Mouse (Mus musculus): ENCODE data around the gene Cep170b. TPM values are rescaled to one million over a fixed set of nuclear protein-coding genes. Genes with fewer than 3 reads are reported as not detected.

Gene Cep170b
- polyA plus RNA-seq, 1 experiment from 2014 or later, result 19.8 TPM

DNA sequence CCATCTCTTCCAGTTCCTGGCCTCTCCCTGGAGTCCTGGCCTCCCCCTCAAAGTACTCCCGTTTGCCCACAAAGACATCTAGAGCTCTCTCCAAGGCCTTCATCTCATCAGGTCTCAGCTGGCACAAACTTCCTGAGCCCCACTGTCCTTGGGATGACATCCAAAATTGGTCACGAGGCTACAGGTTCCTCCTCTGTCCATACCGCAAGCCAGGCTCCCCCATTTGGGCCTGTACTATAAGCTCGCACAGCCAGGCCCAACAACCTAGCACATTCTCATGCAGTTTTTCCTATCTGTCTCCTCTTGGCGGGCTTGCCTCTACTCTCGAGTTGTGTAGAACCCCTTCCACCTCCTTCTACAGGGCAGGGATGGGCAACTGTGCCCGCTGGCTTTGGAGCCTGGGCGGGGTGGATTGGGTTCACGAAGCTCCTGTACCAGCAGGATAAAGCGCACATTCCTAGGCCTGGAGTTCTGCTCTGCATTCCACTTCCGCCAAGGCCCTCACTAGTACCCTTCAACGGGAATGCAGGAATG, 702 bp downstream of the Cep170b start:
- Histone ChIP-seq H3K27me3 (ENCODE audit: control insufficient read depth, insufficient read depth, low read length) (no peaks in the 10 kb centered on the region), H3K9me3 (replicated peaks; ENCODE audit: control insufficient read depth, low read length) (no peaks in the 10 kb centered on the region), H3K9ac (ENCODE audit: low read length) (peak overlapping the region; percentile 90), H3K4me3 (replicated peaks; ENCODE audit: low read length) (peak overlapping the region; percentile 73), H3K4me2 (ENCODE audit: low read depth, low read length) (peak overlapping the region; percentile 85), H3K36me3 (ENCODE audit: control insufficient read depth, insufficient read depth, low read length) (no peaks in the 10 kb centered on the region), H3K27ac (ENCODE audit: low read length) (peak overlapping the region; percentile 93), H3K4me1 (ENCODE audit: control insufficient read depth, insufficient read depth, low read length) (peaks cover 18% of the 10 kb centered on the region)
- ATAC-seq (ENCODE audit: insufficient read depth, low FRiP score), result no peak
- WGBS, result 39% methylated on average over 12 of the region's 12 CpGs

DNA sequence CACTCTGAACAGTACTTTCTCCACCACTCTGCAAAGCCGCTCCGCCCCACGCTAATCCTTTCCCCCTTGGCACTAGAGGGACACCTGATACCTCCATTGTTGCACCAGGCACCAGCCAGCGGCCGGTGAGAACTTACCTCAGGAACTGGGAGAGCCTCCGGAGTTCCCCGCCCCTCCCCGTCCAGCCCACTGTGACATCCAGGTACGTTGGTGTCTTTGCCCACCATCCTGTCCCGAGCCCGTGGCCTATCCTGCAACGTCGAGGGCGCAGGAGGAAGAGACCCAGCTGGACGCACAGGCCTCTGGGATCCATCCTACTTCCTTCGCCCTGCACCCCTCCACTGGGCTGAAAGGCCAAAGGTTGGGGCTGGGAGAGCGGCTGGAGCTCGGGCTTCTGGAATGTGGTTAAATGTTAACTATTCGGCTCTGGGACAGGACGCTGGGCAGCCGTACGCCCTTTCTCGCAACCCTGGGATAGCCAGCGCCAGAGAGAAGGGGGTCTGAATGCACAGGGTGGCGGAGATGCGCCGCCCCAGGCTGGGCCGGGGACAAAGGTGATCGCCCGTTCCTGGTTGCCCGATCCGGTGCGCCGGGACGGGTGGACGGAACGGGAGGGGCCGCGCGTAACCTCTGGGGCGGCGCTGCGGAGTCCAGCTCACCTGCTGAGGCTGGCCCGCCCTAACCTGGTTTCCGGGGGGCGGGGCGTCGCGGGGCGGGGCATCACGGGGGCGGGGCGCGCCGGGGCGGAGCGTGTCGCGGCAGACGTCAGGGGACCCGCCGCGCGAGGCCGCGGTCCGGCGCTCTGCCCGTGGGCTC, 1.4 kb downstream of the Cep170b start:
- peak; percentile 75 for ATAC-seq (ENCODE audit: insufficient read depth, low FRiP score)
- H3K36me3 ChIP-seq (ENCODE audit: control insufficient read depth, insufficient read depth, low read length), result no peaks in the 10 kb centered on the region

DNA sequence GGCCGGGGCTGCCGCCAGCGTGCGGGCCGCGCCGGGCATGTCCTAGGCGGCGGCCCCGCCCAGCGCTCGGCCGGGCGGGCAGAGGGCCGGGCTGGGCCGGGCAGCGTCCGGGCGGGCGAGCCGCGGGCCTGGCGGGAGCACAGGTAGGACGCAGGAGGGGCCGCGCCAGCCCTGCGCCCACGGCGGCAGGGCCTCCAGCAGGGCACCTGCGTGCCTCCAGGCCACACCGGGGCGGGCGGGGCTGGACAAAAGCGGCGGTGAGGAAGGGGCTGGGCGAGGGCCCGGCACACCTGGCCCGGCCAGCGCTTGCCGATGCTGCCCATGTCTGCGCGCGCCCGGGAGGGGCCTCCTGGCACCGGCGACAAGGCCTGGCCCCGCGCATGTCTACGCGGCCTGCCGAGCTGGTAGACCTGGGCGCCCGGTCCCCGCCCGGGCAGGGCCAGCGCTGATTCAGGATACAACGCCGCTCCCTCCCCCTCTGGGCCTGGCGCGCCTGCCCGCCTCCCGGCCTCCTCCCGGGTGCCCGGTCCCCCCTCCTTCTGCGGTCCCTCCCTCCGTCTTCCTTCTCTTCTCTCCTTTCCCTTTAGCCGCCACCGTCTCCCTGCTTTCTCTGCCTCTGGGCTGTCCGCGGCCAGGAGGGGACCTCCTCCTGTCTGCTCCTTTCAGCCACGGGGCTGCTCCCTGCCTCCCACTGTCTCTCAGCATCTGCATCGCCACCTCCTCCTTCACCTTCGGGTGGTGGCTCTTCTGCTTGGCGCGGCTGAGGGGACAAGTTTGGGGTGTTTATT, 2.2 kb downstream of the Cep170b start:
- no peaks in the 10 kb centered on the region for H3K27me3 ChIP-seq (ENCODE audit: control insufficient read depth, insufficient read depth, low read length)
- H3K9me3 ChIP-seq (replicated peaks; ENCODE audit: control insufficient read depth, low read length), result no peaks in the 10 kb centered on the region
- peak overlapping the region; percentile 92 for H3K27ac ChIP-seq (ENCODE audit: low read length)
- no peaks in the 10 kb centered on the region for H3K36me3 ChIP-seq (ENCODE audit: control insufficient read depth, insufficient read depth, low read length)
- ATAC-seq (ENCODE audit: insufficient read depth, low FRiP score), result peak; percentile 62
- peak overlapping the region; percentile 73 for H3K4me3 ChIP-seq (replicated peaks; ENCODE audit: low read length)
- under 1% methylated on average over 46 of the region's 75 CpGs for WGBS
- H3K4me2 ChIP-seq (ENCODE audit: low read depth, low read length), result peak overlapping the region; percentile 85
- peak overlapping the region; percentile 90 for H3K9ac ChIP-seq (ENCODE audit: low read length)
- peaks cover 18% of the 10 kb centered on the region for H3K4me1 ChIP-seq (ENCODE audit: control insufficient read depth, insufficient read depth, low read length)

More for the DNA sequence above, 1.4 kb downstream of the Cep170b start:
- 3% methylated on average over 66 of the region's 69 CpGs for WGBS
- H3K4me1 ChIP-seq (ENCODE audit: control insufficient read depth, insufficient read depth, low read length), result peaks cover 18% of the 10 kb centered on the region
- peak overlapping the region; percentile 73 for H3K4me3 ChIP-seq (replicated peaks; ENCODE audit: low read length)
- peak overlapping the region; percentile 90 for H3K9ac ChIP-seq (ENCODE audit: low read length)
- peak overlapping the region; percentile 85 for H3K4me2 ChIP-seq (ENCODE audit: low read depth, low read length)
- peak overlapping the region; percentile 93 for H3K27ac ChIP-seq (ENCODE audit: low read length)
- H3K27me3 ChIP-seq (ENCODE audit: control insufficient read depth, insufficient read depth, low read length), result no peaks in the 10 kb centered on the region
- no peaks in the 10 kb centered on the region for H3K9me3 ChIP-seq (replicated peaks; ENCODE audit: control insufficient read depth, low read length)

DNA sequence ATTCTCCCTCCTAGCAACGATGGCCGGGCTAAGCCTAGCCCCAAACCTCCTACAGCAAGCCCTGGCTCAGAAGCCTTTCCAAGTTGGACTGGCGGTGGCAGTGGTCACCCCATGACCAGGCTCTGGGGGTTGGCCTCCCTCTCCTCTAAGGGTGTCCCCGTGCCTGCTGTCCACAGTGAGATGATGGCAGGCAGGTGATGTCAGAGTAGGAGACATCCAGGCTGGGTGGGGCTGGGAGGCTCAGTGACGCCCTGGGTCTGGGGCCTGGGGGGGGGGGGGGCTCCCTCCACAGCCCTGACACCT, 2.7 kb downstream of the Cep170b start:
- Histone ChIP-seq H3K4me2 (ENCODE audit: low read depth, low read length) (peak overlapping the region; percentile 85), H3K4me1 (ENCODE audit: control insufficient read depth, insufficient read depth, low read length) (peaks cover 18% of the 10 kb centered on the region), H3K27me3 (ENCODE audit: control insufficient read depth, insufficient read depth, low read length) (no peaks in the 10 kb centered on the region), H3K9ac (ENCODE audit: low read length) (peak overlapping the region; percentile 90), H3K9me3 (replicated peaks; ENCODE audit: control insufficient read depth, low read length) (no peaks in the 10 kb centered on the region), H3K27ac (ENCODE audit: low read length) (peak overlapping the region; percentile 92), H3K36me3 (ENCODE audit: control insufficient read depth, insufficient read depth, low read length) (no peaks in the 10 kb centered on the region), H3K4me3 (replicated peaks; ENCODE audit: low read length) (peak overlapping the region; percentile 73)
- no peak for ATAC-seq (ENCODE audit: insufficient read depth, low FRiP score)
- 15% methylated on average over 5 of the region's 5 CpGs for WGBS

DNA sequence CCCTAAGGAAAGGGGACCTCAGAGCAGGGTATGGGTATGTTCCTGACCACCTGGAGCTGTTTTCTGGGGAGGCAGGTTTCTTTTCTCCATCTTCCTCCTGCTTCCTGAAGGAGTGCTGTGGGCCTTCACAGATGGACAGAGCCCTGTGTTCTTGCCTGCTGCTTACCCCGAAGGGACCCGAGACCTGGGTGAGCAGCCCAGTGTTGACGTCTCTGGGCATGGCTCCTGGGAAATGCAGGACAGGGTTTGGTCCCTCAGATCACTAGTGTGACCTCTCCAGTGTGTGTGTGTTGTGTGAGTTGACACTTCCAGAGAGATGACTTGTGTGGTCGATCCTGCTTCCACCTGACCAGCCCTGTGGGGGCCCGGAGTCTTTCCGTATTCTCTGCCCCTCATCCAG, 3.2 kb downstream of the Cep170b start:
- peaks cover 20% of the 10 kb centered on the region for H3K4me1 ChIP-seq (ENCODE audit: control insufficient read depth, insufficient read depth, low read length)
- H3K9ac ChIP-seq (ENCODE audit: low read length), result peak overlapping the region; percentile 90
- ATAC-seq (ENCODE audit: insufficient read depth, low FRiP score), result no peak
- 80% methylated on average over 6 of the region's 6 CpGs for WGBS
- H3K27ac ChIP-seq (ENCODE audit: low read length), result no peak overlapping the region
- no peaks in the 10 kb centered on the region for H3K9me3 ChIP-seq (replicated peaks; ENCODE audit: control insufficient read depth, low read length)
- no peaks in the 10 kb centered on the region for H3K27me3 ChIP-seq (ENCODE audit: control insufficient read depth, insufficient read depth, low read length)
- H3K4me3 ChIP-seq (replicated peaks; ENCODE audit: low read length), result peak overlapping the region; percentile 73
- no peaks in the 10 kb centered on the region for H3K36me3 ChIP-seq (ENCODE audit: control insufficient read depth, insufficient read depth, low read length)
- peak overlapping the region; percentile 85 for H3K4me2 ChIP-seq (ENCODE audit: low read depth, low read length)

DNA sequence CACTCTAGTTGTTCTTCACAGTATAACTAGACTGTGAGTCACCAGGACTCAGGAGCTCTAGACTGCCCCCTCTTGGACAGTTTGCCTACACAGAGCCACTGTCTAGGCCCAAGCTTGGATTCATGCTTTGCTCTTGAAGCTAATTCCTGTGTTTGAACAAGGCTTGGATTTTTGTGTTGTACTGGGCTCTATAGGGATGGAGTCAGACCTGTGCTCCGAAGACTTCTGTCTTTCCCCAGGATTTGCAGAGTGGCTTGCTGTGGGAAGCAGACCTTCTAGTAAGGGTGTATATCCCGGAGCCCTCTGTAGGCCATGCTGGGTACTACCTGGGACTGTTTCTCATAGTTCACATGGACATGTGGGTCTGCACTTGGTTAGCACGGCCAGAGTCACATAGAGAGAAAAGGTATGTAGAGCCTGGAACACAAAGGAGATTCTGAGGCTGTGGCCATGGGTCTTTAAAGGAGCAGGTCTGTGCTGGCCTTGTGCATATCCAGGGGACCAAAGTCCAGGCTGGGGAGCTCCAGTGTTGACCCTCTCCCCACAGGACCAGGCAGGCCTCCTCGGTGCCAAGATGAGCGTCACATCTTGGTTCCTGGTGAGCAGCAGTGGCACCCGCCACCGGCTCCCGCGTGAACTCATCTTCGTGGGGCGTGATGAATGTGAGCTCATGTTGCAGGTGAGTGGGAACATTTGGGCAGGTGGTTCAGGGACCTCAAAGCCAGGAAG, 4.0 kb downstream of the Cep170b start:
- Histone ChIP-seq H3K9ac (ENCODE audit: low read length) (no peak overlapping the region), H3K4me1 (ENCODE audit: control insufficient read depth, insufficient read depth, low read length) (peaks cover 24% of the 10 kb centered on the region), H3K9me3 (replicated peaks; ENCODE audit: control insufficient read depth, low read length) (no peaks in the 10 kb centered on the region), H3K36me3 (ENCODE audit: control insufficient read depth, insufficient read depth, low read length) (no peaks in the 10 kb centered on the region), H3K4me2 (ENCODE audit: low read depth, low read length) (no peak overlapping the region; the same call in 1 of the 2 replicates), H3K27me3 (ENCODE audit: control insufficient read depth, insufficient read depth, low read length) (no peaks in the 10 kb centered on the region), H3K27ac (ENCODE audit: low read length) (no peak overlapping the region), H3K4me3 (replicated peaks; ENCODE audit: low read length) (no peak overlapping the region)
- 76% methylated on average over 11 of the region's 11 CpGs for WGBS
- ATAC-seq (ENCODE audit: insufficient read depth, low FRiP score), result no peak

DNA sequence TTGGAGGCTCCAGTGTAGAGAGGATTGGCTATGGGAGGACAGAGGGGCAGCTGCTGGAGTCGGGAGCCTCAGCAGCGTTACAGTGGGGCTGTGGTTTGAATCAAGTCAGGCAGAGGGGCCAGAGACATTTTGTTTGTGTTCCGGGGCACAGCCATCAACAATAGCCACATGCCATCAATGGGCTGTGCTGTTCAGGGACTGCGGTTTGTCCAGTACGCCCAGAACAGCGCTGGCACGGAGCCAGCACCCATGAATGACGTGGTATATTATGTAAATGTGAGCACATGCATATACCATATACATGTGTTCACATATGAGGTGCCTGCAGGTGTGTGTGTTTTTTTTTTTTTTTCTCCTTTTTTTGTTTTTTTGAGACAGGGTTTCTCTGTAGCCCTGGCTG, 7.5 kb downstream of the Cep170b start:
- 64% methylated on average over 8 of the region's 8 CpGs for WGBS
- no peaks in the 10 kb centered on the region for H3K9me3 ChIP-seq (replicated peaks; ENCODE audit: control insufficient read depth, low read length)
- H3K4me2 ChIP-seq (ENCODE audit: low read depth, low read length), result no peak overlapping the region
- no peak for ATAC-seq (ENCODE audit: insufficient read depth, low FRiP score)
- peaks cover 27% of the 10 kb centered on the region for H3K4me1 ChIP-seq (ENCODE audit: control insufficient read depth, insufficient read depth, low read length)
- peak overlapping the region; percentile 38; the same call in 1 of the 2 replicates for H3K27ac ChIP-seq (ENCODE audit: low read length)
- no peaks in the 10 kb centered on the region for H3K27me3 ChIP-seq (ENCODE audit: control insufficient read depth, insufficient read depth, low read length)
- H3K4me3 ChIP-seq (replicated peaks; ENCODE audit: low read length), result no peak overlapping the region
- peaks cover 6% of the 10 kb centered on the region for H3K36me3 ChIP-seq (ENCODE audit: control insufficient read depth, insufficient read depth, low read length)
- H3K9ac ChIP-seq (ENCODE audit: low read length), result no peak overlapping the region

DNA sequence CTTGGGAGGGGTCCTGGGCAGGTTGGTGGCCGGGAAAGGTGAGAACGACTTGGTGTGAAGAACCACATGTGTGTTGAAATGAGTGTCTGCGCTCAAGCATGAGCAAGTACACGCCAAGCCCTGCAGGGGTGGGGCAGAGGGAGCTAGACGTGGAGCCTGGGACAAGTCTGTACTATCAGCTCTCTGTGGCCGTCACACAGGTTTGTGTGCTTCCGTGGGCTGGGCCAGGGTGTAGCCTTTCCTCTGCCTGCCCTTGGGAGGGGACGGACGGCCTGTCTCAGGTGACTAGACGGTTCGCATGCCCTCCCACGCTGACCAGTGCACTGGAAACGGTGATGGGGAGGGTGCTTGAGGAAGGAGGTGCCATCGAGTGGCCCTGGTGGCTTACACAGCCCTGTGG, 10.6 kb downstream of the Cep170b start:
- 65% methylated on average over 14 of the region's 14 CpGs for WGBS
- peak; percentile 67; the same call in 1 of the 2 replicates for ATAC-seq (ENCODE audit: insufficient read depth, low FRiP score)
- no peak overlapping the region for H3K4me2 ChIP-seq (ENCODE audit: low read depth, low read length)
- H3K9me3 ChIP-seq (replicated peaks; ENCODE audit: control insufficient read depth, low read length), result no peaks in the 10 kb centered on the region
- peaks cover 10% of the 10 kb centered on the region for H3K36me3 ChIP-seq (ENCODE audit: control insufficient read depth, insufficient read depth, low read length)
- no peaks in the 10 kb centered on the region for H3K27me3 ChIP-seq (ENCODE audit: control insufficient read depth, insufficient read depth, low read length)
- H3K4me3 ChIP-seq (replicated peaks; ENCODE audit: low read length), result no peak overlapping the region
- no peak overlapping the region for H3K9ac ChIP-seq (ENCODE audit: low read length)
- peaks cover 10% of the 10 kb centered on the region for H3K4me1 ChIP-seq (ENCODE audit: control insufficient read depth, insufficient read depth, low read length)
- H3K27ac ChIP-seq (ENCODE audit: low read length), result peak overlapping the region; percentile 70; the same call in 1 of the 2 replicates
